Mouse (Mus musculus) megakaryocyte progenitor cell, adult 5-6 weeks (primary cell): ENCODE measurements around the gene Lmntd2. TPM values are rescaled to one million over a fixed set of nuclear protein-coding genes. Genes with fewer than 3 reads are reported as not detected.

ENCODE experiments used
- ATAC-seq: replicated peaks from 2 replicates; pipeline ENCODE4 v1.8.0; 2016; ENCODE audit warnings: mild to moderate bottlenecking, moderate TSS enrichment, inconsistent platforms; ENCODE audit not compliant: poor library complexity
- total RNA-seq, 2 experiments: library from RNA; stranded (forward) in 1 of 2; stranded (reverse) in 1 of 2; fragments of 157-497, 149-512 nt in 1 of 2; fragments of 200-1000 nt in 1 of 2; gene quantifications; 2 replicates each; pipeline versions ENCODE4 v1.2.3 to v1.2.4; 2015 to 2017

Gene Lmntd2
- total RNA-seq, 2 experiments from 2014 or later, result 0.89 TPM; not detected in 1

DNA sequence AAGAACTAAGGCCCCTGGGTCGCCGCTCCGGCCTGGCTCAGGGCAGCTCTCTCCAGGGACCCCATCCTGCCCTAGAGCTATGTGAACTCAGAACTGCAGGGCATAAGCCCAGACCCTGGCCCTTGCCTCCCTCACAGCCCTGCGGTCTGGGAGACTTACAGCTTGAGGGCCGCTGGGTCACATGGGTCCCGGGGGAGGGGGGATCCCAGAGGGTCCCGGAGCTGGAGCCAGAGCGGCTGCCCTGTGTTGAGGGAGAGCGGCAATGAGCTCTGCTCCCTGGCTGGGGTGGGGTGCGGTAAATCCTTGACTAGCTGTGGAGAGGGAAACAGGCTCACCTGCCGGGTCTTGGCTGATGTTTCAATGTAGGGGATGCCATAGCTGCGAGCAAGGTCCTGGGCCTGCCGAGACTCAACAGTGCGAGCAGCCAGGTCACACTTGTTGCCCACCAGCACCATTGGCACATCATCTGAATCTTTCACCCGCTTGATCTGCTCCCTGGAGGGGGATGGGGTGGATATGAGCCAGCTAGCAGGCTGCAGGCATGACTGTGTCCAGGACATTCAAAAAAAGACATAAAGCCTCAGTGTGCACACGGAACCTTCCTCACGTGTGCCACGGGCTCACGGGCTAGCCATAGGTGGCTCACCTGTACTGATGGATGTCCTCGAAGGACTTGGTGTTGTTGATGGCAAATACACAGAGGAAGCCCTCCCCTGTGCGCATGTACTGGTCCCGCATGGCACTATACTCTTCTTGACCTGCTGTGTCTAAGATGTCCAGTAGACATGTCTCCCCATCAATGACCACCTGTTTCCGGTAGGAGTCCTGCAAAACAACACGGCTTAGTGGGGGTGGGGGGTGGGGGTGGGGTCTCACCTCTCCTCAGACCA lies 21.8 kb downstream of the Lmntd2 start:
- ATAC-seq, result no peak

GRCm38 (mm10) chr7:141191036-141191435 lies 22.8 kb downstream of the Lmntd2 start:
- ATAC-seq, result no peak

- no peak for ATAC-seq
Measured at GRCm38 (mm10) chr7:141190220-141190619, 23.7 kb downstream of the Lmntd2 start.

DNA sequence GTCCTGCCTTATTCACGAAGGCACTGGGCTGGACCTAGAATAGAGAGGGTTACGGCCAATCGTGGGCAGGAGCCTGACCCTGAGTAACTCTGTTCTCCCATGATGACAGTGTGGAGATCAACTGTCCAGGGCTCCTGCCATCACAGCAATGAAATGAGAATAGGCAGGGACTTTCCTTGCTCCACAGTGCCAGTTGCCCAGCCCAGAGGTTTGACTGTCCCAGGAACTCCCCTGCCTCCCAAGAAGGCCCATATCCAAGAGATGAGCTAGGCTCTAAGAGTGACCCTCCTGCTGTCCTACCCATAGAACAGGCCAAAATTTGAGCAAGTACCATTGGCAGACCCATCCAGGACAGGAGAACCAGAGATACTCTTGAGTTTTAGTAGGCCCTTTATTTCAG lies 25.1 kb downstream of the Lmntd2 start:
- ATAC-seq, result no peak

DNA sequence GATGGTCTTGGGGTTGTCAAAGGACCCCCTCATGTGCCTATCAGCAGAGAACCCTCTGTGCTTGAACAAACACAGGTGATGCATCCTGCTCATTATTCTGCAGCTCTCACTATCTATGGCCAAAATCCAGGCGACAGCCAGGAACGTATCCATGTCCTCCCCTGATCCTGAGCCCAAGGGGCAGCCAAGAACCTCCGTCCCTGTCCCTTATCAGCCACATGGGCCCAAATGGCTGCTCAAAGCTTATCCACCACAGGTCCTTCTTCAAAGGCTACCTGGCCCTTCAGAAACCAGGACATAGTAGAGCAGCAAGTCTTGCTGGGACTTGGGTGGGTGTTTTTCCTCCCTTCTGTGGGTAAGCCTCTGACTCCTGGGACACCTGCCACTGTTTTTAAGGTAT lies 25.7 kb downstream of the Lmntd2 start:
- ATAC-seq, result no peak

GRCm38 (mm10) chr7:141176173-141176572 lies 37.7 kb downstream of the Lmntd2 start:
- peak; percentile 72 for ATAC-seq

- no peak for ATAC-seq
Measured at GRCm38 (mm10) chr7:141175068-141175467, 38.8 kb downstream of the Lmntd2 start.

GRCm38 (mm10) chr7:141173323-141173850 lies 40.5 kb downstream of the Lmntd2 start:
- no peak for ATAC-seq

GRCm38 (mm10) chr7:141172116-141173006 lies 41.5 kb downstream of the Lmntd2 start, which contains the start of gene Rnh1:
Gene Rnh1, minus strand, starts transcription at chr7:141172857.
- ATAC-seq, result peak; percentile 72

DNA sequence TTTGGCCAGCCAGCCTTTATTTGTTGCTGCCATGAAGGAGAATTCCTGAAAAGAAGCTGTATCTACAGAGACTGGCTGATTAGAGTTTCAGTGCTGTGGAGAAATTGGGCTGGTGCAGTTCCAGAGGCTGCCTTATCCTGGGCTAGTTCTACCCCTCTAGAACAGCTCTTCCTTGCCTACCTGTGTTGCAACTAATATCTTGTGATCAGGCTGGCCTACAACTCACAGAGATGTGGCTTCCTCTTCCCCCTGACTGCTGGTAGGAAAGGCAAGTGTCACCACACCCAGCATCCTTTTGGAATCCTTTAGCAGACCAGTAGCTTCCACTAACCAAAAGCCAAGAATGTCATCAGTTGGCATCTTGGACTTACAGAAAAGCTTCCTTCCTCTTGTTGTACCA lies 44.0 kb downstream of the Lmntd2 start:
- peak; percentile 22 for ATAC-seq

- ATAC-seq, result no peak
Measured at GRCm38 (mm10) chr7:141169300-141169699, 44.6 kb downstream of the Lmntd2 start.

- ATAC-seq, result peak; percentile 56
Measured at GRCm38 (mm10) chr7:141168518-141168953, 45.3 kb downstream of the Lmntd2 start.

GRCm38 (mm10) chr7:141167901-141168517 lies 45.9 kb downstream of the Lmntd2 start:
- peak; percentile 1; the same call in 1 of the 2 replicates for ATAC-seq

DNA sequence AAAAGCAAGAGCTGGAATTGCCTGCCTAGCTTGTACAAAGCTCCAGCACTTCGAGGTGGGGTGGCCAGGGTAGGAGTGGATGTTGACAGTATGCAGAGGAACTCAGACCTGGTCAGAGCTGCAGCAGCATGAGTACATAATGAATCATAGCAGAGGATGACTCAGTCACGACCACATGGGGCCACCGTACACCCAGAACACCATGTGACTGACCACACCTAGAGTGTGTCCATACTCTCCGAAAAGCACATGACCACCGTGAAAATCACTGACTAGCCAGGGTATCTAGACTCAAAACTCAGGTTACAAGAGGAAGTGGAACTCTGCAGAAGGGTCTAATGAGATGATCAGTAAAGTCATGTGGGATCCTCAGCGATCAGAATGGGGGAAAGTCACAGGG lies 49.0 kb downstream of the Lmntd2 start:
- ATAC-seq, result 0 out of 2 replicates have a peak, but pooled peaks have one; percentile 7

DNA sequence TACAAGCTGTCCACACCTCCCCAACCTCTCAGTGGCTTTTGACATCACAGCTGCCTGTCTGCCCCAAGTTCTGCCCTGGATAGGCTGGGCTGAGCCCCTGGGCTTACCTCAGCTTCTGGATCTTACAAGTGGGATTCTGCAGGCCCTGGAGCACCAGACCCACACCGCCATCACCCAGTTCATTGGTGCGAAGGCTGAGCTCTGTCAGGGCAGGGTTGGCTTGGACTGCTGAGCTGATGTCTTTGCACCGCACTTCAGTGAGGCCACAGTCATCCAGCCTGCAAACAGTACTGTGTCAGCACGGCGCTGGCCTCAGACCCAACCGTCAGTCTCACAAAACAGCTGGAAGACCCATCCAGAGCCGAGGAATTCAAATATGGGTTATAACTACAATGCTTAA lies 49.5 kb downstream of the Lmntd2 start:
- ATAC-seq, result no peak

Other genes starting within 250 kb of the Lmntd2 start
- 57.8 and 89.8 TPM in 2 replicates for gene Ifitm1, start 246.9 kb downstream of the Lmntd2 start, total RNA-seq (2015)
- 33.7 and 37.5 TPM in 2 replicates for gene Ifitm1, start 246.9 kb downstream of the Lmntd2 start, total RNA-seq (2017)
- gene Ifitm3, start 203.3 kb downstream of the Lmntd2 start, total RNA-seq (2015), result 147 and 203 TPM in 2 replicates
- gene Ifitm3, start 203.3 kb downstream of the Lmntd2 start, total RNA-seq (2017), result 49.4 and 56.2 TPM in 2 replicates
- 81.7 and 90.1 TPM in 2 replicates for gene Ifitm6, start 196.2 kb downstream of the Lmntd2 start, total RNA-seq (2015)
- gene Ifitm6, start 196.2 kb downstream of the Lmntd2 start, total RNA-seq (2017), result 37.7 and 55.9 TPM in 2 replicates
- gene Gm17387, start 184.9 kb downstream of the Lmntd2 start, total RNA-seq (2015), result not detected in 2 replicates
- gene Gm17387, start 184.9 kb downstream of the Lmntd2 start, total RNA-seq (2017), result not detected in 2 replicates
- 0.84 and 1.3 TPM in 2 replicates for gene B4galnt4, start 153.0 kb downstream of the Lmntd2 start, total RNA-seq (2015)
- gene B4galnt4, start 153.0 kb downstream of the Lmntd2 start, total RNA-seq (2017), result 1.5 and 2.8 TPM in 2 replicates
- gene Pkp3, start 135.9 kb downstream of the Lmntd2 start, total RNA-seq (2015), result 1.0 and 2.2 TPM in 2 replicates
- 0.10 and 1.1 TPM in 2 replicates for gene Pkp3, start 135.9 kb downstream of the Lmntd2 start, total RNA-seq (2017)
- gene Sigirr, start 113.5 kb downstream of the Lmntd2 start, total RNA-seq (2015), result 12.3 and 12.6 TPM in 2 replicates
- gene Sigirr, start 113.5 kb downstream of the Lmntd2 start, total RNA-seq (2017), result 5.8 and 14.0 TPM in 2 replicates
- not detected in 2 replicates for gene Ano9, start 96.3 kb downstream of the Lmntd2 start, total RNA-seq (2015)
- gene Ano9, start 96.3 kb downstream of the Lmntd2 start, total RNA-seq (2017), result not detected in 2 replicates
- gene Ptdss2, start 91.7 kb downstream of the Lmntd2 start, total RNA-seq (2015), result 5.8 and 9.2 TPM in 2 replicates
- 5.7 and 5.8 TPM in 2 replicates for gene Ptdss2, start 91.7 kb downstream of the Lmntd2 start, total RNA-seq (2017)
- gene Rnh1, start 41.2 kb downstream of the Lmntd2 start, total RNA-seq (2015), result 36.0 and 41.3 TPM in 2 replicates
- 43.4 and 57.6 TPM in 2 replicates for gene Rnh1, start 41.2 kb downstream of the Lmntd2 start, total RNA-seq (2017)
- 30.5 and 40.6 TPM in 2 replicates for gene Hras, start 20.1 kb downstream of the Lmntd2 start, total RNA-seq (2015)
- 19.9 and 23.7 TPM in 2 replicates for gene Hras, start 20.1 kb downstream of the Lmntd2 start, total RNA-seq (2017)
- 0.39 and 0.84 TPM in 2 replicates for gene Lrrc56, start 19.9 kb downstream of the Lmntd2 start, total RNA-seq (2015)
- gene Lrrc56, start 19.9 kb downstream of the Lmntd2 start, total RNA-seq (2017), result 0.50 and 3.4 TPM in 2 replicates
- 3.2 and 4.3 TPM in 2 replicates for gene Rassf7, start 1.8 kb upstream of the Lmntd2 start, total RNA-seq (2015)
- 2.2 and 6.6 TPM in 2 replicates for gene Rassf7, start 1.8 kb upstream of the Lmntd2 start, total RNA-seq (2017)
- gene Phrf1, start 14.7 kb upstream of the Lmntd2 start, total RNA-seq (2015), result 51.0 and 53.0 TPM in 2 replicates
- gene Phrf1, start 14.7 kb upstream of the Lmntd2 start, total RNA-seq (2017), result 60.4 and 62.2 TPM in 2 replicates
- 2.4 and 3.0 TPM in 2 replicates for gene Irf7, start 52.4 kb upstream of the Lmntd2 start, total RNA-seq (2015)
- gene Irf7, start 52.4 kb upstream of the Lmntd2 start, total RNA-seq (2017), result 2.9 and 4.7 TPM in 2 replicates
- not detected in 2 replicates for gene Cdhr5, start 62.7 kb upstream of the Lmntd2 start, total RNA-seq (2015)
- gene Cdhr5, start 62.7 kb upstream of the Lmntd2 start, total RNA-seq (2017), result not detected in 2 replicates
- gene Sct, start 65.1 kb upstream of the Lmntd2 start, total RNA-seq (2015), result not detected in 2 replicates
- not detected in 2 replicates for gene Sct, start 65.1 kb upstream of the Lmntd2 start, total RNA-seq (2017)
- gene Drd4, start 77.9 kb upstream of the Lmntd2 start, total RNA-seq (2015), result not detected in 2 replicates
- not detected in 2 replicates for gene Drd4, start 77.9 kb upstream of the Lmntd2 start, total RNA-seq (2017)
- gene Deaf1, start 113.6 kb upstream of the Lmntd2 start, total RNA-seq (2015), result 33.6 and 33.7 TPM in 2 replicates
- gene Deaf1, start 113.6 kb upstream of the Lmntd2 start, total RNA-seq (2017), result 19.8 and 23.0 TPM in 2 replicates
- 11.1 and 11.7 TPM in 2 replicates for gene Tmem80, start 113.7 kb upstream of the Lmntd2 start, total RNA-seq (2015)
- gene Tmem80, start 113.7 kb upstream of the Lmntd2 start, total RNA-seq (2017), result 9.1 and 9.2 TPM in 2 replicates
- gene Eps8l2, start 124.8 kb upstream of the Lmntd2 start, total RNA-seq (2015), result 0.67 TPM in 1 of 2 replicates, not detected in the other
- not detected in 2 replicates for gene Eps8l2, start 124.8 kb upstream of the Lmntd2 start, total RNA-seq (2017)
- gene Taldo1, start 178.1 kb upstream of the Lmntd2 start, total RNA-seq (2015), result 103 and 117 TPM in 2 replicates
- gene Taldo1, start 178.1 kb upstream of the Lmntd2 start, total RNA-seq (2017), result 508 and 513 TPM in 2 replicates
- gene Gatd1, start 200.1 kb upstream of the Lmntd2 start, total RNA-seq (2015), result 21.9 and 25.9 TPM in 2 replicates
- 13.5 and 16.3 TPM in 2 replicates for gene Gatd1, start 200.1 kb upstream of the Lmntd2 start, total RNA-seq (2017)
- not detected in 2 replicates for gene Cend1, start 215.4 kb upstream of the Lmntd2 start, total RNA-seq (2015)
- gene Cend1, start 215.4 kb upstream of the Lmntd2 start, total RNA-seq (2017), result not detected in 2 replicates
- gene Slc25a22, start 223.8 kb upstream of the Lmntd2 start, total RNA-seq (2015), result 15.5 and 19.8 TPM in 2 replicates
- gene Slc25a22, start 223.8 kb upstream of the Lmntd2 start, total RNA-seq (2017), result 4.4 and 5.3 TPM in 2 replicates
- gene Pidd1, start 229.9 kb upstream of the Lmntd2 start, total RNA-seq (2015), result 14.2 and 14.4 TPM in 2 replicates
- 9.7 and 11.2 TPM in 2 replicates for gene Pidd1, start 229.9 kb upstream of the Lmntd2 start, total RNA-seq (2017)
- gene Rplp2, start 233.3 kb upstream of the Lmntd2 start, total RNA-seq (2015), result 2,968 and 3,129 TPM in 2 replicates
- gene Rplp2, start 233.3 kb upstream of the Lmntd2 start, total RNA-seq (2017), result 2,070 and 2,265 TPM in 2 replicates
- gene Pnpla2, start 241.1 kb upstream of the Lmntd2 start, total RNA-seq (2015), result 44.5 and 44.9 TPM in 2 replicates
- gene Pnpla2, start 241.1 kb upstream of the Lmntd2 start, total RNA-seq (2017), result 15.6 and 20.1 TPM in 2 replicates
- gene Cracr2b, start 247.0 kb upstream of the Lmntd2 start, total RNA-seq (2015), result 8.6 and 8.9 TPM in 2 replicates
- gene Cracr2b, start 247.0 kb upstream of the Lmntd2 start, total RNA-seq (2017), result 11.4 and 16.6 TPM in 2 replicates